Mouse (Mus musculus) left cerebral cortex, postnatal 14 days (tissue): ENCODE measurements around the gene Ank3. TPM values are rescaled to one million over a fixed set of nuclear protein-coding genes. Genes with fewer than 3 reads are reported as not detected.

ENCODE experiments used
- DNase-seq, 2 experiments: peaks; one replicate each; pipeline ENCODE4 v3.0.0; 2021 to 2022; ENCODE audit warnings: low spot score in 2 of 2, mixed read lengths in 1 of 2
- intact Hi-C: fragments of 180-260 bp; cut with DNase I; formaldehyde crosslinking; loops from one replicate; pipeline ENCODE4 v1.15.1; 2025
- total RNA-seq, 2 experiments: library from RNA; stranded (reverse); gene quantifications; 2 replicates each; pipeline ENCODE4 v1.2.3; 2021

Ank3 gene
- total RNA-seq, 2 experiments from 2014 or later, result 533 to 540 TPM

DNA sequence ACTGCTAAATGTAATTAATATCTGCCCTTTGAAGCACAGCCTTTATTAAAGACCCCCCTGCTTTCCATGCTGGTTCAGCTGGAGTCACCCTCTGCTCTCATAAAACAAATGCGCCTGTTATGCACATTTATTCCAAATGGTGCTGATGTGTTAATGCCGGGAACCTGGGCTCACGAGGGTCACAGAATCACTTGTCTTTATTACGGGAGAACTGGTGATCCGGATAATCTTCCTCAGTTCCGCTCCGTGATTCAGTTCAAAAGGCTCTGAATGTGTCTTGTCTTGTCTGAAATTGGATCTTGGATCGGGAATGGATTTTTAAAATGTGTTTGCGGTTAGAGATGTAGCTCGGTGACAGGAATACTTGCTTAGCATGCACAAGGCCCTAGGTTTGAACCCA lies 321.9 kb downstream of the Ank3 start:
- no peak for DNase-seq
- intact Hi-C loops, result no loop called here

GRCm38 (mm10) chr10:69720899-69721490 lies 322.4 kb downstream of the Ank3 start:
- DNase-seq, result no peak
- intact Hi-C loops, result no loop called here

DNA sequence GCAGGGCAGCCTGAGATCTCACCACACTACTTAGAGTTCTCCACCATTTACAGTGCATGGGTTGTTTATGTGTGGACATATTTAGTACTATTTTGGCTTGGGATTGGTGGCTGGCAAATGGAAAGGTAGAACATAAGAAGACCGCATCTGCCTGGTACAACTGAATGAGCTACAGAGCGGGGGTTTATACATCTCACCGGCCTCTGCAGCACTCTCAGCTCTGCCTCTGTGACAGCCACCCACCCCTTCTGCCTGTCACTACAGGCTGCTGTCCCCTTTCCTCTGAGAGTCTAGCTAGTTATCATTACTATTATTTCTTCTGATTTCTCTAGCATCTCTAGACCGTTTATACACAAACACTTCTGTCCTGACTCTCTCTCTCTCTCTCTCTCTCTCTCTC lies 325.6 kb downstream of the Ank3 start:
- DNase-seq, result no peak
- intact Hi-C loops, result no loop called here

- intact Hi-C loops, result no loop called here
- no peak for DNase-seq
Measured at GRCm38 (mm10) chr10:69725078-69725477, 326.5 kb downstream of the Ank3 start.

GRCm38 (mm10) chr10:69726265-69726664 lies 327.7 kb downstream of the Ank3 start:
- intact Hi-C loops, result no loop called here
- DNase-seq, result no peak

DNA sequence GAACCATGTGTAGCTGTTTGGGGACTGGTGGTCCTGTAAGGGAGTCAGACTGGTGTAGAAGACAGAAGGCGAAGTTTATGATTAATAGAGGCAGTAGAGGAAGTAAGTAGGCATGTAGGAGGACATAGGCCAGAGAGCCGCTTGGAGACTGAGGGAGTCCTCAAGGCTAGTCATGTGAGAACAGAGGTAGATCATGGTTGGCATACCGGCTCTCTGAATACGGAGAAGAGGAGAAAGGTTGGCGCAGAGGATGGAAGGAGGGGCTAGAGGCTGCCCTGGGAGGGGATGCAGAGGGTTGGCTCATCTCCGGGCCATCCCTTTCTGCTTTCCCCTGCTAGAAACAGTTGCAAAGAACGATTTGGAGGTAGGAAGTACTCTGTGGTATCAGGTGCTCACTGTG lies 328.2 kb downstream of the Ank3 start:
- DNase-seq, result no peak
- intact Hi-C loops, result no loop called here

DNA sequence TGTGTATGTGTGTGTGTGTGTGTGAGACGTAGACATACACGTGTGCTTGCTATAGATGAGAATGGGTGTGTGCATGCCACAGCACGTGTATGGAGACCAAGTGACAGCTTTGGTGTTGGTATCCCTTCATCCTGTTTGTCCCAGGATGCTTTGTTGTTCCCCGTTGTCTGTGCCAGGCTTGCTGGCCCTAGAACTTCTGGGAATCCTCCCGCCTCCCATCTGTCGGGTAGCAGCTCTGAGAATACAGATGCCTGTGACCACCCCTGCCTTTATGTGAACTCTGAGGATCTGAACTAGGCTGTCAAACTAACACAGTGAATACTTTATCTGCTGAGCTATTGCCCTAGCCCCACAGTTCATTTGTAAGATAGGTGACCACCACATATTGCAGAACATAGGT lies 330.3 kb downstream of the Ank3 start:
- intact Hi-C loops, result no loop called here
- DNase-seq, result no peak

DNA sequence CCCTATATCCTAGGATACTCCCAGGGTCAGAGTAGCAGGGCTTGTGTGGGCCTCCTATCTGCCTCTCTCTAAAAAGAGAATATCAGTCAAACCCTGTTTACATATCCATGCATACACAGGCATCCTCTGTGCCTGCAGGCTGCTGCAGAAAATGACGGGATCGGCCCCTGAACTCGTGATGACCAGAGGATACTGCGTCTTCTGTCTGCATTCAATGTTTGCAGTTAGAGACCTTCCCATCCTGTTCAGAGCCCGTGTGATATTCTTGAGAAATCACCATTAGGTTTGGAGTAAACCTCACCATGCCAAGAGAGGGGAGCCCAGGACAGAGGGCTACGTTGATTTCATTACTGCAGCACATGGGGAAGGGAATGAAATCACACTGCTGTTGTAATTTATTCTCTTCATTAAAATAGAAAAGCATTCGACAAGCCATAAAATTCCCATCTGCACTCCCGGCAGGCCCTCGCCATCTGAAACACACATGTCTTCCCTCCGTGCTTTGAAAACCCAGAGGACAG lies 331.8 kb downstream of the Ank3 start:
- intact Hi-C loops, result no loop called here
- no peak for DNase-seq

GRCm38 (mm10) chr10:69731341-69731740 lies 332.8 kb downstream of the Ank3 start:
- no peak for DNase-seq
- intact Hi-C loops, result no loop called here

DNA sequence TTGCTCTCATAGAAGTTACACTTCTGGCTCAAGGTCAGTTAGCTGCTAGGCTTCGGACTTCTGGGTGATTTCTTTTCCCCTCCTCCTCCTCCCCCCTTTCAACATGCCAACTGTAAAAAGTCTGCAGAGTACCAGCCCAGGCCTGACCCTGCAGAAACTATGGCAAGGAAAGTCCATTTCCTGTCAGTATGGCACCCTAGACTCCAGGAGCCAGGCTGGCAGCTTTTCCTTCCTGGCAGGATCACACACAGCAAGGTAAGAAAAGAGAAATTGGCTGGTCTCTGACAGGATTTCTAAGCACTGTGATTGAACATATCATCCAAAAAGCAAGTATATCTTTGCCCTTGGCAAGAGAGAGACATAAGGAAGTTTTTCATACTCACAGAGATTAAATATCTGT lies 333.3 kb downstream of the Ank3 start:
- intact Hi-C loops, result no loop called here
- no peak for DNase-seq

DNA sequence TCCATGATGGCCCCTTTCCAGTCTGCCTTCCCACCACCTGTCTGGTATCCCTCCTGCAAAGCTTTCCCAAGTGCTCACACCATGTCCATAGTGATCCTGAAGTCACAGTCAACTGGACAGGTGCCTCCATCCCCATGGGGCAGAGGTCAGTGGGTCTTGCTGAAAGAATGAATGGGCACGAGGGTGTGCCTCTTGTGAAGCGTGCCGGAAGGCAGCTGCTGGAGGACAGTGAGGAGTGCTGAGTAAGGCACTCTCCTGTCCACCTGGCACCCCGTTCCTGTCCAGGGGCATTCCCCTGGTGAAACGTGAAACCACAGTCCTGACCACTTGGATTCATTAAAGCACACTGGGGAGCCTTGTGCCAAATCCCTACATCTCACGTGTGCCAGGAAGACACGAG lies 337.7 kb downstream of the Ank3 start:
- no peak for DNase-seq
- intact Hi-C loops, result no loop called here

GRCm38 (mm10) chr10:69738741-69739271 lies 340.2 kb downstream of the Ank3 start:
- no peak for DNase-seq
- intact Hi-C loops, result no loop called here

- no peak for DNase-seq
- intact Hi-C loops, result no loop called here
Measured at GRCm38 (mm10) chr10:69742528-69742927, 344.0 kb downstream of the Ank3 start.

- DNase-seq, result no peak
- intact Hi-C loops, result no loop called here
Measured at GRCm38 (mm10) chr10:69744181-69744580, 345.6 kb downstream of the Ank3 start.

DNA sequence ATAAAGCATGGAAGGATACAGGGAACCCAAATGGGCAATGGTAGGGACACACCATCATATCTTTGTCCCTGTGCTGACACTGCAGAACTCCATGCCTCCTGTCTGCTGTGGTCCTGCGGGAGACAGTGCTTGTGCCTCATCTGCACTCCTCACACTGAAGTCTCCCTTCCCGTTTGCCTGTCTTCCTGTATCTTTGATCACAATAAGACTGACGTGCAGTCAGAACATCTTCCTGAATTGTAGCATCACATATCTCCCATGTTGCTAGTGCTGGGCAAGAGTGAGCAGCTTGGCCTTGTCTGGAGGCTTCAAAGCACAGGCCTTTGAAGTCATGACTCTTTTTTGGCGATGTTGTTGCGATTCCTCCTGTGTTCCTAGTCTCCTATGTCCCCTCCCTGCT lies 346.3 kb downstream of the Ank3 start:
- no peak for DNase-seq
- intact Hi-C loops, result loop anchor here (5.0 kb wide), 1 partner anchor 33 kb away; no protein-coding TSS in a partner anchor

- peak; percentile 36 to 55 for DNase-seq
Measured at GRCm38 (mm10) chr10:69746322-69746721, 347.7 kb downstream of the Ank3 start.

DNA sequence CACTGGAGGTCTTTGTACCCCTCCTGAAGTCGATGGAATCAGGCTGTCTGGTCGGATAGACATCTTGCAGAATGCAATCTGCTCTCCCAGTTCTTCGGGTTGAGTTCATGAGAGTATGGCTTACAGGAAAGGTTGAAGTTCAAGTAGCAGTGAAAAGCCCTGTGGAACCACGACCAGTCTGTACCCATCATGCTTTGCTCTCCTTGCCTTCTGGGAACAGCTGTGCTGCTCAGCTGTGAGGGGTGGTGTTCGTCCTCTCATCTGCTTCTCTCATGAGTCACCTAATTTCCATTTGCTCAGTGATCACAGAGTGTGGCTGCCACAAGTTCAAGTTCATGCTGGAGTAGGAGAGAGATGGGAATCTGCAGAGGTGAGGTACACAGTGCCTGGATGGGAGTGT lies 348.2 kb downstream of the Ank3 start:
- DNase-seq, result peak in 1 of 2 experiments; percentile 37
- intact Hi-C loops, result loop anchor here (5.0 kb wide), 1 partner anchor 34 kb away; no protein-coding TSS in a partner anchor

More at GRCm38 (mm10) chr10:69746322-69746721, 347.7 kb downstream of the Ank3 start:
- intact Hi-C loops, result loop anchor here (5.0 kb wide), 1 partner anchor 34 kb away; no protein-coding TSS in a partner anchor

DNA sequence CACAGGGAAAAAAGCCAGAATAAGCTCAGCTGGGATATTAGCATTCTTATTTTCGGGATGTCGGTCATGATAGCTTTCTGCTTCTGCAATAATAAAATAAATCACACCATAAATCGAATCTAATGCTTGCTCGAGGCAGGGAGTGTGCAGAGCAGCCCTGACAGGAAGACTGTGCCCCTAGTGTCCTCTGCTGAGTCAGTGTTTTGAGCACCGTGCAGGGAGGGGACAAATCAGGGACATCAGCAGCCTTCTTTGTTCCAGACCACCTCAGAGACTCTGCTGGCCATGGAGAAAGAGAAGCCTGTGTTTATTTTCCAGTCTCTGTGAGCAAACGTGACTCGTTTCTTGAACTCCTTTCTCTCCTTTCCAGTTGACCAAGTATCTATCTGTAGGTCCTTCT lies 352.8 kb downstream of the Ank3 start:
- intact Hi-C loops, result no loop called here
- no peak for DNase-seq

GRCm38 (mm10) chr10:69753464-69753863 lies 354.9 kb downstream of the Ank3 start:
- no peak for DNase-seq
- intact Hi-C loops, result no loop called here

DNA sequence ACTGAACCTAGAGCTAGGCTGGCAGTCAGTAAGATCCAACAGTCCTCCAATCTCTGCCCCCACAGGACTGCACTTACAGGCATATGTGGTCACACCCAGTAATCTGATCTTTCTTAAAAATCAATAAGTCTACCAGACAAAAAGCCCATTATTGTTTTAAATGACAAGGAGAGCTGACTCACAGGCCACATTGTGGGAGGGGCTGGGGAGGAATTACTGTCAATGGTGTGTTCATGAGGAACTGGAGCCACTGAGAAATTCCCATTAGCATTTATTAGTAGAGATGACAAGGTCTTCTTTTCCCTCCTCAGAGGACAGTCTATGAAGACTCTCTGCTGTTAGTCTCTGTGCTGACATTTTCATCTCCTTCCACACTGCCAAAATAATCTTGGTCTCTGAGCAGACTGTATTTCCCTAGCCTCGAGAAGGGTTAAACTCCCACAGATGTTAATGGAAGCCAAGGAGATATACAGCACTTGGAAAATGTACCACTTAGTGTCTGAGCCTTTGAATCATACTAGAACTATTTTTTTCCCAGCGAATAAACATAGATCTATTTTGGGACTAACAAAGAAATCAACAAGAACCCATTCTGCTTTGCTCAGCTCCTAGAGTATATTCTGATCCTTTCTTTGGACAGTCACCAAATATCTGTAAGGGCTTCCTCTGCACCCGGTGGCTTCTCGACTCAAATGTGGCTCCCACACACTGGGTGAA lies 358.5 kb downstream of the Ank3 start:
- DNase-seq, result peak in 1 of 2 experiments; percentile 52

GRCm38 (mm10) chr10:69762977-69763376 lies 364.4 kb downstream of the Ank3 start:
- DNase-seq, result no peak
- intact Hi-C loops, result no loop called here

More for the DNA sequence above, 358.5 kb downstream of the Ank3 start:
- intact Hi-C loops, result no loop called here
